Mouse (Mus musculus) brain, embryonic 14.5 days (tissue): ENCODE data around the gene Stambp.
"Not testable (repeated sequence)": the region's sequence is repeated elsewhere in the genome, so short reads cannot be mapped to it uniquely, and the experiment has no call there.

Source experiments
- CTCF ChIP-seq: fragments of 200-500 bp; IDR thresholded peaks from 2 replicates; pipeline ENCODE4 v1.5.1; 2012; ENCODE audit warnings: inconsistent platforms, mild to moderate bottlenecking, moderate library complexity, borderline replicate concordance; ENCODE audit not compliant: insufficient read depth, insufficient read length; ENCODE audit errors: extremely low read depth
- POLR2A ChIP-seq: fragments of 200-500 bp; IDR thresholded peaks from 2 replicates; pipeline ENCODE4 v1.6.1; 2012; ENCODE audit warnings: mild to moderate bottlenecking, inconsistent platforms, borderline replicate concordance; ENCODE audit not compliant: poor library complexity, insufficient read depth, insufficient read length, severe bottlenecking; ENCODE audit errors: extremely low read depth

- TF ChIP-seq POLR2A, CTCF: not testable (repeated sequence)
These were observed 14.7 kb upstream of the Stambp start for GRCm38 (mm10) chr6:83587191-83587590.
